Mouse (Mus musculus): ENCODE measurements around the gene Mdh2. TPM values are rescaled to one million over a fixed set of nuclear protein-coding genes. Genes with fewer than 3 reads are reported as not detected.

Mdh2 gene
- polyA plus RNA-seq, 1 experiment from 2014 or later, result 701 TPM

GRCm38 (mm10) chr5:135799746-135800145 is 21.5 kb downstream of the Mdh2 start:
- H3K4me2 ChIP-seq (ENCODE audit: low read length), result no peak overlapping the region
- ATAC-seq, result no peak
- peaks cover 14% of the 10 kb centered on the region for H3K4me1 ChIP-seq (ENCODE audit: control insufficient read depth, insufficient read depth, low read depth, low read length)
- no peak overlapping the region for H3K4me3 ChIP-seq (ENCODE audit: low read length)
- no peak overlapping the region for H3K27ac ChIP-seq (ENCODE audit: low read depth, low read length)
- WGBS, result 49% methylated on average over 4 of the region's 4 CpGs
- H3K9ac ChIP-seq (ENCODE audit: low read depth, low read length), result no peak overlapping the region
- H3K9me3 ChIP-seq (ENCODE audit: control insufficient read depth, low read length), result no peaks in the 10 kb centered on the region
- H3K27me3 ChIP-seq (replicated peaks; ENCODE audit: control insufficient read depth, insufficient read depth, low read length), result no peaks in the 10 kb centered on the region
- H3K36me3 ChIP-seq (ENCODE audit: control insufficient read depth, insufficient read depth, low read length), result no peaks in the 10 kb centered on the region

GRCm38 (mm10) chr5:135800927-135801326 is 22.6 kb downstream of the Mdh2 start:
- Histone ChIP-seq H3K27me3 (replicated peaks; ENCODE audit: control insufficient read depth, insufficient read depth, low read length) (no peaks in the 10 kb centered on the region), H3K9me3 (ENCODE audit: control insufficient read depth, low read length) (no peaks in the 10 kb centered on the region), H3K27ac (ENCODE audit: low read depth, low read length) (peak overlapping the region; percentile 55), H3K36me3 (ENCODE audit: control insufficient read depth, insufficient read depth, low read length) (no peaks in the 10 kb centered on the region), H3K4me1 (ENCODE audit: control insufficient read depth, insufficient read depth, low read depth, low read length) (peaks cover 12% of the 10 kb centered on the region), H3K4me3 (ENCODE audit: low read length) (no peak overlapping the region), H3K9ac (ENCODE audit: low read depth, low read length) (peak overlapping the region; percentile 23), H3K4me2 (ENCODE audit: low read length) (no peak overlapping the region)
- ATAC-seq, result peak; percentile 57; the same call in 1 of the 2 replicates
- under 1% methylated on average over 6 of the region's 6 CpGs for WGBS

- ATAC-seq, result 0 out of 2 replicates have a peak, but pooled peaks have one; percentile 21
- H3K4me1 ChIP-seq (ENCODE audit: control insufficient read depth, insufficient read depth, low read depth, low read length), result peaks cover 18% of the 10 kb centered on the region
- no peaks in the 10 kb centered on the region for H3K27me3 ChIP-seq (replicated peaks; ENCODE audit: control insufficient read depth, insufficient read depth, low read length)
- no peak overlapping the region for H3K4me2 ChIP-seq (ENCODE audit: low read length)
- no peaks in the 10 kb centered on the region for H3K9me3 ChIP-seq (ENCODE audit: control insufficient read depth, low read length)
- 77% methylated on average over 8 of the region's 8 CpGs for WGBS
- no peak overlapping the region for H3K27ac ChIP-seq (ENCODE audit: low read depth, low read length)
- no peak overlapping the region for H3K4me3 ChIP-seq (ENCODE audit: low read length)
- no peaks in the 10 kb centered on the region for H3K36me3 ChIP-seq (ENCODE audit: control insufficient read depth, insufficient read depth, low read length)
- H3K9ac ChIP-seq (ENCODE audit: low read depth, low read length), result no peak overlapping the region
Measured at GRCm38 (mm10) chr5:135802641-135803040, 24.4 kb downstream of the Mdh2 start.

DNA sequence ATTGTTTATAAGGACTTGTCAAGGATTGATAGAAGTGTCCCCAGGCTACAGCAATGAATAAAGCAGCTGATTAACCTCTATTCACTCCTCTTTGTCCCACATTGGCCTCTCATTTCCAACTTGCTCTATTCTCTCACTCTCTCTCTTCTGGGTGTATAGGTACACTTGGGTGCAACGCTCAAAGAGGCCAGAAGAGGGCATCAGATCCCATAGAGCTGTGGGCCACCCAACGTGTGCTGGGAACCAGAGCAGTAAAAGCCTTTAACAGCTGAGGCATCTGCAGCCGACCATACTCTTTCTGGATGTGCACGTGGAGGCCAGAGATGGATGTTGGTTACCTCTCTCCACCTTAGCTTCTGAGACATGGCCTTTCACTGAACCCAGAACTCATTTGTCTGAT is 24.9 kb downstream of the Mdh2 start:
- H3K36me3 ChIP-seq (ENCODE audit: control insufficient read depth, insufficient read depth, low read length), result no peaks in the 10 kb centered on the region
- WGBS, result 75% methylated on average over 4 of the region's 4 CpGs
- no peaks in the 10 kb centered on the region for H3K27me3 ChIP-seq (replicated peaks; ENCODE audit: control insufficient read depth, insufficient read depth, low read length)
- H3K4me2 ChIP-seq (ENCODE audit: low read length), result no peak overlapping the region
- no peak for ATAC-seq
- H3K9ac ChIP-seq (ENCODE audit: low read depth, low read length), result no peak overlapping the region
- no peak overlapping the region for H3K27ac ChIP-seq (ENCODE audit: low read depth, low read length)
- H3K4me3 ChIP-seq (ENCODE audit: low read length), result no peak overlapping the region
- no peaks in the 10 kb centered on the region for H3K9me3 ChIP-seq (ENCODE audit: control insufficient read depth, low read length)
- peaks cover 23% of the 10 kb centered on the region for H3K4me1 ChIP-seq (ENCODE audit: control insufficient read depth, insufficient read depth, low read depth, low read length)

- Histone ChIP-seq H3K27ac (ENCODE audit: low read depth, low read length) (no peak overlapping the region), H3K9me3 (ENCODE audit: control insufficient read depth, low read length) (no peaks in the 10 kb centered on the region), H3K4me1 (ENCODE audit: control insufficient read depth, insufficient read depth, low read depth, low read length) (peaks cover 26% of the 10 kb centered on the region), H3K27me3 (replicated peaks; ENCODE audit: control insufficient read depth, insufficient read depth, low read length) (no peaks in the 10 kb centered on the region), H3K4me2 (ENCODE audit: low read length) (no peak overlapping the region), H3K9ac (ENCODE audit: low read depth, low read length) (no peak overlapping the region), H3K36me3 (ENCODE audit: control insufficient read depth, insufficient read depth, low read length) (no peaks in the 10 kb centered on the region), H3K4me3 (ENCODE audit: low read length) (no peak overlapping the region)
- no peak for ATAC-seq
- WGBS, result 89% methylated on average over 4 of the region's 4 CpGs
Measured at GRCm38 (mm10) chr5:135803676-135804075, 25.4 kb downstream of the Mdh2 start.

DNA sequence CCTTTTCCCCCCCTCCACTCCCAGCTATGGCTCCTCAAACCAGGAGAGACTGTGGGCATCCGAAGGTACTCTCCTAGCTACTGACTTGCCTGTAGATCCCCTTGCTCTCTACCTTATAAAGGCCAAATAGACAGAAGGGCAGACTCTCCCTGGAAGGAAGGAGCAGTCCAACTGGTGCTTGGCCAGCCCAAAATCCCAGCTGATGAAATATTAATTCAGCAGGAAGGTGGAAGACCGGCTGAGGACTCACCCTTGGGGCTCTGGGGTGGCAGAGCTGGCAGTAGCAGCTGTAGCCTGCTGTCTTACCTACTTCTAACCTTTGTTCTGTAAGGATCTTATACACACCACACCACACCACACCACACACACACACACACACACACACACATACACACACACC is 26.5 kb downstream of the Mdh2 start:
- WGBS, result 51% methylated on average over 2 of the region's 2 CpGs
- Histone ChIP-seq H3K27me3 (replicated peaks; ENCODE audit: control insufficient read depth, insufficient read depth, low read length) (no peaks in the 10 kb centered on the region), H3K9me3 (ENCODE audit: control insufficient read depth, low read length) (no peaks in the 10 kb centered on the region), H3K4me1 (ENCODE audit: control insufficient read depth, insufficient read depth, low read depth, low read length) (peaks cover 26% of the 10 kb centered on the region), H3K9ac (ENCODE audit: low read depth, low read length) (no peak overlapping the region), H3K27ac (ENCODE audit: low read depth, low read length) (no peak overlapping the region), H3K4me2 (ENCODE audit: low read length) (no peak overlapping the region), H3K4me3 (ENCODE audit: low read length) (no peak overlapping the region), H3K36me3 (ENCODE audit: control insufficient read depth, insufficient read depth, low read length) (no peaks in the 10 kb centered on the region)
- ATAC-seq, result no peak

- Histone ChIP-seq H3K4me2 (ENCODE audit: low read length) (peak within 1 kb of the TSS; percentile 71), H3K9ac (ENCODE audit: low read depth, low read length) (peak within 1 kb of the TSS; percentile 82), H3K36me3 (ENCODE audit: control insufficient read depth, insufficient read depth, low read length) (no peaks in the 10 kb centered on the region), H3K4me1 (ENCODE audit: control insufficient read depth, insufficient read depth, low read depth, low read length) (peaks cover 14% of the 10 kb centered on the region), H3K4me3 (ENCODE audit: low read length) (peak within 1 kb of the TSS; percentile 52), H3K27ac (ENCODE audit: low read depth, low read length) (peak within 1 kb of the TSS; percentile 63), H3K9me3 (ENCODE audit: control insufficient read depth, low read length) (no peaks in the 10 kb centered on the region), H3K27me3 (replicated peaks; ENCODE audit: control insufficient read depth, insufficient read depth, low read length) (no peaks in the 10 kb centered on the region)
- 4% methylated on average over 29 of the region's 29 CpGs for WGBS
- ATAC-seq, result peak; percentile 67
Measured at GRCm38 (mm10) chr5:135806555-135807262, 28.4 kb downstream of the Mdh2 start, which contains the start of gene Srrm3. Srrm3 (plus strand) TSS chr5:135806890.

GRCm38 (mm10) chr5:135807263-135807637 is 29.0 kb downstream of the Mdh2 start:
- WGBS, result 34% methylated on average over 3 of the region's 3 CpGs
- Histone ChIP-seq H3K9me3 (ENCODE audit: control insufficient read depth, low read length) (no peaks in the 10 kb centered on the region), H3K27ac (ENCODE audit: low read depth, low read length) (no peak overlapping the region; the same call in 1 of the 2 replicates), H3K4me2 (ENCODE audit: low read length) (peak overlapping the region; percentile 71), H3K36me3 (ENCODE audit: control insufficient read depth, insufficient read depth, low read length) (no peaks in the 10 kb centered on the region), H3K27me3 (replicated peaks; ENCODE audit: control insufficient read depth, insufficient read depth, low read length) (no peaks in the 10 kb centered on the region), H3K4me3 (ENCODE audit: low read length) (peak overlapping the region; percentile 52), H3K4me1 (ENCODE audit: control insufficient read depth, insufficient read depth, low read depth, low read length) (peaks cover 14% of the 10 kb centered on the region), H3K9ac (ENCODE audit: low read depth, low read length) (peak overlapping the region; percentile 82)
- ATAC-seq, result peak; percentile 41; the same call in 1 of the 2 replicates

DNA sequence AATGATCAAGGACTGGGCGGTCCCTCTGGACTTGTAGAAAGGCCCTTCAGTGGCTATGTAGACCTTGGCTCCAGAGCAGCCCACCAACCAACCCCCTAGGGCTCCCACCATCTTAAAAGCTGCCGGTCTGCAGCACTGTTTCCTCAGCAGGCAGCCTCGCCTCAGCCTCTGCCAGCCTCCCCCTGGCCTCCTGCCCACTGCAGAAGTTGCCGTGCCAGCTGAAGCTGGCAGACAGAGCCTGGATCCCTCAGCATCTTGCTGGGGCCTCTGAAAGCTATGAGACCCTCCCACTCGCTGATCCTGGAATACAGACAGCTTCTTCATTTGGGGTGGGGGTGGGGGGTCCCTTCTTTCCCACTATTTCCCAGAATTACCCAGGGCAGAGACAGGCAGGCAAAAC is 34.7 kb downstream of the Mdh2 start:
- Histone ChIP-seq H3K9me3 (ENCODE audit: control insufficient read depth, low read length) (no peaks in the 10 kb centered on the region), H3K4me3 (ENCODE audit: low read length) (no peak overlapping the region), H3K27me3 (replicated peaks; ENCODE audit: control insufficient read depth, insufficient read depth, low read length) (no peaks in the 10 kb centered on the region), H3K27ac (ENCODE audit: low read depth, low read length) (no peak overlapping the region), H3K4me2 (ENCODE audit: low read length) (no peak overlapping the region), H3K36me3 (ENCODE audit: control insufficient read depth, insufficient read depth, low read length) (peaks cover 4% of the 10 kb centered on the region; the same call in 1 of the 2 replicates), H3K9ac (ENCODE audit: low read depth, low read length) (no peak overlapping the region), H3K4me1 (ENCODE audit: control insufficient read depth, insufficient read depth, low read depth, low read length) (peaks cover 8% of the 10 kb centered on the region)
- ATAC-seq, result peak; percentile 45; the same call in 1 of the 2 replicates
- WGBS, result 35% methylated on average over 5 of the region's 5 CpGs
